Mouse (Mus musculus) adrenal gland, postnatal 4 days (tissue): ENCODE data around the gene Spo11. TPM values are rescaled to one million over a fixed set of nuclear protein-coding genes. Genes with fewer than 3 reads are reported as not detected.

ENCODE experiments used
- DNase-seq, 2 experiments: peaks; one replicate each; pipeline ENCODE4 v3.0.0; 2021 to 2022; ENCODE audit warnings: low spot score in 2 of 2, mixed read lengths in 2 of 2
- total RNA-seq, 2 experiments: library from RNA; stranded (reverse); gene quantifications; 2 replicates each; pipeline ENCODE4 v1.2.3; 2021

Spo11 gene
- total RNA-seq, 2 experiments from 2014 or later, result not detected

- DNase-seq, result no peak
Measured at GRCm38 (mm10) chr2:172958579-172958978, 18.9 kb upstream of the Spo11 start.

GRCm38 (mm10) chr2:172959006-172959768, 18.3 kb upstream of the Spo11 start:
- DNase-seq, result no peak

- no peak for DNase-seq
Measured at GRCm38 (mm10) chr2:172960350-172960749, 17.1 kb upstream of the Spo11 start.

GRCm38 (mm10) chr2:172961211-172961610, 16.3 kb upstream of the Spo11 start:
- DNase-seq, result no peak

GRCm38 (mm10) chr2:172965249-172965648, 12.3 kb upstream of the Spo11 start:
- no peak for DNase-seq

- no peak for DNase-seq
Measured at GRCm38 (mm10) chr2:172966480-172966879, 11.0 kb upstream of the Spo11 start.

- DNase-seq, result no peak
Measured at GRCm38 (mm10) chr2:172971865-172972264, 5.6 kb upstream of the Spo11 start.

GRCm38 (mm10) chr2:172973806-172974565, 3.5 kb upstream of the Spo11 start:
- DNase-seq, result no peak

GRCm38 (mm10) chr2:172974701-172975100, 2.8 kb upstream of the Spo11 start:
- no peak for DNase-seq

GRCm38 (mm10) chr2:172975159-172975558, 2.3 kb upstream of the Spo11 start:
- no peak for DNase-seq

- no peak for DNase-seq
Measured at GRCm38 (mm10) chr2:172976661-172977238, 750 bp upstream of the Spo11 start.

GRCm38 (mm10) chr2:172978131-172978633, 682 bp downstream of the Spo11 start:
- no peak for DNase-seq

GRCm38 (mm10) chr2:172979666-172980345, 2.3 kb downstream of the Spo11 start:
- no peak for DNase-seq

- no peak for DNase-seq
Measured at GRCm38 (mm10) chr2:172982776-172983561, 5.5 kb downstream of the Spo11 start.

- DNase-seq, result no peak
Measured at GRCm38 (mm10) chr2:172990161-172990560, 12.7 kb downstream of the Spo11 start.

- peak; percentile 37 to 54 for DNase-seq
Measured at GRCm38 (mm10) chr2:172996207-172996606, 18.7 kb downstream of the Spo11 start.

- DNase-seq, result no peak
Measured at GRCm38 (mm10) chr2:172997748-172998147, 20.2 kb downstream of the Spo11 start.

GRCm38 (mm10) chr2:172998478-172998877, 21.0 kb downstream of the Spo11 start:
- DNase-seq, result no peak

GRCm38 (mm10) chr2:172999630-173000284, 22.3 kb downstream of the Spo11 start, which contains the start of gene Rae1:
Gene Rae1 (plus strand): TSS chr2:173000117.
- DNase-seq, result peak; percentile 98

- peak in 1 of 2 experiments; percentile 64 for DNase-seq
Measured at GRCm38 (mm10) chr2:173000285-173000652, 22.8 kb downstream of the Spo11 start.
